26 mouse cellular contexts compared by ENCODE assay signal in the genomic region with DNA sequence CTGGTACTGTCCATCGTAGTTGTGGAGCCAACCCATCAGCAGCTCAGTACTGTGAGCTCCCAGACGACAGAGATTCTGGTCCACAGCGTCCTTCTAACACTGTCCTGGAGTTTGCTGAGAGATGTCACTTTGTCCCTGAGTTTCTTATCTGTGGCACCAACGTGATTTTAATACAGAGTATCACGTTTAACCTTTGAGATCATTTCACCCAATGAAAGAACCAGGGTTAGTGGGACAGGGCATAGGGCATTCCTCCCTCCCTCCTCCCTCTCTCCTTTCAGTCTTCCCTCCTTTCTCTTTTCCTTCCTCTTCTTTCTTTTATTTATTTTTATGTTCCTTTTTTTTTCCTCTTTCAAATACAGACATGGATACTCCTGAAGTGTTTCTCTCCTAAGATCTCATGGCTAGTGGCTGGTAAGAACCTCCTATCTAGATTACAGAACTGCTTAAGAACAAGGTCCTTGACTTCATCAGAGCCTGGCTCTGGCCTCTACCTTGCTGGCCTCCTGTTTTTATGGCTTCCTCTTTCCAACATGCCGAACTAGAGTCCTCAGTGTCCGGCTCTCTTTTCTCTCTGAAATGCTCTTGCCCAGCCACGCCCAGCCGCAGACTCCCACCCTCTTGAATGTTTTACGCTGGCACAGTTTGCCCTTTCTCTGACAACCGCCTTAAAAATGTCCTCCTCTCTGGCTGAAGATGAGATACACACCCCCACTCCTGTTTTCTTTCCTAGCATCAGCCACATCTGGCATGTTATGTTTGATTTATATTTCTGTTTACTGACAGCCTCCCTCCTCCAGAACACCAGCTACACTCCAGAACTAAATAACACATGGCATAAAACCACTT.
DNase-seq lines count a peak whose midpoint lies in the region; ATAC-seq lines count a peak whose summit lies in the region.
"Had no signal": no experiment of that assay in that cellular context is flagged by ENCODE, and none has a peak within 500 bp of the region (broad histone marks: within the 10 kb centered on the region; RNA-seq: fewer than 3 reads in every experiment).

No protein-coding gene starts in this region.

- no peak overlapping the region for H3K4me3 ChIP-seq in kidney, embryonic 15.5 days (replicated peaks)
- H3K4me3 ChIP-seq in lung, embryonic 16.5 days (ENCODE audit: low read length): no peak overlapping the region
- H3K4me3 ChIP-seq in intestine, embryonic 15.5 days (replicated peaks): no peak overlapping the region
- H3K4me3 ChIP-seq: heart, embryonic 15.5 days; hindbrain, embryonic 15.5 days; limb, embryonic 10.5 days had no signal

- no peaks in the 10 kb centered on the region for H3K36me3 ChIP-seq in kidney, embryonic 15.5 days
- H3K36me3 ChIP-seq in lung, embryonic 16.5 days (ENCODE audit: control insufficient read depth, insufficient read depth, low read length): no peaks in the 10 kb centered on the region
- no peaks in the 10 kb centered on the region for H3K36me3 ChIP-seq in intestine, embryonic 15.5 days
- H3K36me3 ChIP-seq: heart, embryonic 15.5 days; hindbrain, embryonic 15.5 days; limb, embryonic 10.5 days had no signal

- H3K9ac ChIP-seq in kidney, embryonic 15.5 days: no peak overlapping the region
- no peak overlapping the region for H3K9ac ChIP-seq in lung, embryonic 16.5 days (ENCODE audit: low read length)
- no peak overlapping the region for H3K9ac ChIP-seq in intestine, embryonic 15.5 days
- H3K9ac ChIP-seq: heart, embryonic 15.5 days; hindbrain, embryonic 15.5 days; liver, postnatal 0 days had no signal

- H3K27me3 ChIP-seq in kidney, embryonic 15.5 days: no peaks in the 10 kb centered on the region
- no peaks in the 10 kb centered on the region for H3K27me3 ChIP-seq in lung, embryonic 16.5 days (ENCODE audit: control insufficient read depth, insufficient read depth, low read depth, low read length)
- H3K27me3 ChIP-seq in intestine, embryonic 15.5 days (replicated peaks): no peaks in the 10 kb centered on the region
- H3K27me3 ChIP-seq: heart, embryonic 15.5 days; hindbrain, embryonic 15.5 days; megakaryocyte, embryonic 14.5 days had no signal

- WGBS in kidney, embryonic 15.5 days: 47% methylated on average over 11 of the region's 11 CpGs
- whole genome bisulfite sequencing in lung, embryonic 16.5 days: 53% methylated on average over 11 of the region's 11 CpGs
- 43% methylated on average over 11 of the region's 11 CpGs for WGBS in intestine, embryonic 15.5 days

- DNase-seq in kidney, postnatal 25 days: no peak
- DNase-seq in lung, postnatal 14 days: no peak
- peak; percentile 26 for DNase-seq in yolk sac, embryonic 10.5 days (ENCODE audit: low spot score)
- DNase-seq: adrenal gland, adult 8-10 months; cerebellum, adult 8-10 months; cerebellum, postnatal 36 days; gastrocnemius, postnatal 36 days; heart, postnatal 36 days; kidney, adult 11 months; liver, postnatal 0 days; lung, postnatal 36 days; right cerebral cortex, adult 18-20 months; right cerebral cortex, postnatal 4 days; thymus, adult 18-20 months; thymus, postnatal 36 days had no signal

- H3K9me3 ChIP-seq in kidney, embryonic 15.5 days (replicated peaks): no peaks in the 10 kb centered on the region
- H3K9me3 ChIP-seq in lung, embryonic 16.5 days (ENCODE audit: control insufficient read depth, low read length): no peaks in the 10 kb centered on the region
- no peaks in the 10 kb centered on the region for H3K9me3 ChIP-seq in intestine, embryonic 15.5 days
- H3K9me3 ChIP-seq: heart, embryonic 15.5 days; hindbrain, embryonic 15.5 days; limb, embryonic 10.5 days had no signal

- peaks cover 52% of the 10 kb centered on the region for H3K4me1 ChIP-seq in kidney, embryonic 15.5 days
- H3K4me1 ChIP-seq in lung, embryonic 16.5 days (replicated peaks; ENCODE audit: control insufficient read depth, insufficient read depth, low read length): no peaks in the 10 kb centered on the region
- H3K4me1 ChIP-seq in intestine, embryonic 15.5 days (replicated peaks): peaks cover 12% of the 10 kb centered on the region
- H3K4me1 ChIP-seq: heart, embryonic 15.5 days; megakaryocyte, embryonic 14.5 days had no signal

- 0 out of 2 replicates have a peak, but pooled peaks have one; percentile 15 for ATAC-seq in kidney, embryonic 15.5 days (replicated peaks; ENCODE audit: low FRiP score)
- peak; percentile 48; the same call in 1 of the 2 replicates for ATAC-seq in lung, embryonic 16.5 days (ENCODE audit: low read depth)
- peak; percentile 64 for ATAC-seq in intestine, embryonic 15.5 days
- no peak for ATAC-seq in erythroid progenitor cell, adult 5-6 weeks (replicated peaks; ENCODE audit: low FRiP score, poor library complexity, severe bottlenecking)
- ATAC-seq: activated CD4-positive, CD25-positive, alpha-beta regulatory T cell, adult 4 months; forebrain, embryonic 16.5 days; liver, postnatal 0 days had no signal

- no peak overlapping the region for H3K4me2 ChIP-seq in kidney, embryonic 15.5 days
- H3K4me2 ChIP-seq in lung, embryonic 16.5 days (ENCODE audit: low read depth, low read length): no peak overlapping the region
- peak overlapping the region; percentile 3 for H3K4me2 ChIP-seq in intestine, embryonic 15.5 days (replicated peaks)
- H3K4me2 ChIP-seq: heart, embryonic 15.5 days; hindbrain, embryonic 15.5 days; liver, embryonic 11.5 days had no signal

- peak overlapping the region; percentile 59 for H3K27ac ChIP-seq in kidney, embryonic 15.5 days
- H3K27ac ChIP-seq in lung, embryonic 16.5 days (ENCODE audit: low read length): peak overlapping the region; percentile 82
- peak overlapping the region; percentile 73 for H3K27ac ChIP-seq in intestine, embryonic 15.5 days
- H3K27ac ChIP-seq: heart, embryonic 15.5 days; hindbrain, embryonic 15.5 days; limb, embryonic 10.5 days had no signal
